Mouse (Mus musculus): ENCODE results near the gene Zwilch.
"Not testable (repeated sequence)": the region's sequence is repeated elsewhere in the genome, so short reads cannot be mapped to it uniquely, and the experiment has no call there.

The Zwilch gene

DNA sequence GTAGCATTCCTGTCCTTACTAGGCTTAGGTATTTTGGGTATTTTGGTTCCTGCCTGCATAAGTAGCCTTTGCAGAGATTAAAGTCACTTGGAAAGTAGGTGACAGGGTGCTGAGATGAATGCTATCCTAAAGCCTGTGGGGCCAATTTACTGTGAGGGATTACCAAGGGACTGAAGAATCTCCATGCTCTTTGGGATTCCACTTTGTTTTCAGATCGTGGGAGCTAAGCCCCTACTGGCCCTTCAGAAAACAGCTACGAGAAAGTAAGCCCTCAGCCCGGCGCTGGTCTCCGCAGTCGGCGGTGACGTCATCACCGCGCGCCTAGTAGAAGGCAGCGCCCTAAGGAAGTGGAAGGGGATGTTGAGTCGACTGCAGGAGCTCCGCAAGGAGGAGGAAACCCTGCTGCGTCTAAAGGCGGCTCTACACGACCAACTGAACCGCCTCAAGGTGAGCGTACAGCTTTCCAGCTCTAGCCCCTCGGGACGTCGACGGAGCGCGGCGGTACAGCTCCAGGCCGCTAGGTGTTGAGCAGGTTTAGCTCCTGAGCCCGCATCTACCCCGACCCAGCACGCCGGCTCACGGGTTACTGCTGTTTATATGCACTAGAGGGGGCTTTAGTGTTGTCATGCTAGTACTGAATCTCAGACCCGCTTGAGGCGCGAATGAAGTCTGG, 6.2 kb upstream of the Zwilch start, which contains the start of gene Snapc5:
TSS of gene Snapc5 (plus strand) at position 301 of the 673 bp plus-strand sequence.
- peak; percentile 86 to 87 for DNase-seq (ENCODE audit: low spot score in 2 of 2)

DNA sequence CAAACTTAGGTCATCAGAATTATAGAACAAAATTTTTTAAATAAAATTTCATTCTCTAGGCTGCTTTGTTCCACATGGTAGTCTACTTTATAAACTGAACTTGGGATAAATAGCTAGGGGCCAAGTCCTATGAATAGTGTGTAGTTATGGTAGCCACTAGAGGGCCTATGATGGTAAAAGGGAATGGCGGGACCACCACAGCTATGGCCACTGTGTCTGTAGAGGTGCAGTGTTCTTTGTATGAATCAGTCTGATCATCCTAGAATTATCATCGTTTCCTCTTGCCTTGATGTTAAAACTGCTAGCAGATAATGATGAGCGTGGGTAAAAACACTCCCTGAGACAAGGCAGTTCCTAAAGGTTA, 5.7 kb upstream of the Zwilch start:
- no peak for DNase-seq (ENCODE audit: low spot score in 2 of 2)

DNA sequence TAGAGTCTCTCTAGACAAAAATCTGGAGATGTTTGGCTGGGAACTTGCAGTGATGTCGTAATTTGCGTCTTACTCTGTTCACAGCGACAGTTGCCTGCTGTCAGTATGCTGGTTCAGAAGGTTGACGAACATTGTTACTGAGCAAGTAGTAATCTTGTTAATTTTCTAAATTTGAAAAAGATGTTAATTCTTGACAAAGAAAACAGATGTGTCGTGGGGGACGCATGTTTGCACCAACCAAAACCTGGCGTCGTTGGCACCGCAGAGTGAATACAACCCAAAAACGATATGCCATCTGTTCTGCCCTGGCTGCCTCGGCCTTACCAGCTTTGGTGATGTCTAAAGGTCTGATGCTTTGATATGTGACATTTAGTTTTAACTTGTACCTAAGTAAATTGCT, 2.5 kb upstream of the Zwilch start:
- no peak for DNase-seq (ENCODE audit: low spot score in 2 of 2)

DNA sequence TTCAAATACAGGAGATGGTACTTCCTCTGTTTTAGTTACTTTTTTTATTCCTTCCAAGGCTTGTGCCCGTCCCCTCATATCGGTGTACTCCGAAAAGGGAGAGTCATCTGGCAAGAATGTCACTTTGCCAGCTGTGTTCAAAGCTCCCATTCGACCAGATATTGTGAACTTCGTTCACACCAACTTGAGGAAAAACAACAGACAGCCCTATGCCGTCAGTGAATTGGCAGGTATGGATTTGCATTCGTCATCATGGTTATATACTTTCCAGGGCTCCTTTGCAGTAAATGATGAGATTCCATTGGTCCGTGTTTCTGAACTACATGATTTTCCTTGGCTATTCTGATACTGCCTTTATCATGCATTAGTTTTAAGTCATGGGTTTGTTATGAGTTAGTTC, 1.9 kb upstream of the Zwilch start:
- no peak for DNase-seq (ENCODE audit: low spot score in 2 of 2)

DNA sequence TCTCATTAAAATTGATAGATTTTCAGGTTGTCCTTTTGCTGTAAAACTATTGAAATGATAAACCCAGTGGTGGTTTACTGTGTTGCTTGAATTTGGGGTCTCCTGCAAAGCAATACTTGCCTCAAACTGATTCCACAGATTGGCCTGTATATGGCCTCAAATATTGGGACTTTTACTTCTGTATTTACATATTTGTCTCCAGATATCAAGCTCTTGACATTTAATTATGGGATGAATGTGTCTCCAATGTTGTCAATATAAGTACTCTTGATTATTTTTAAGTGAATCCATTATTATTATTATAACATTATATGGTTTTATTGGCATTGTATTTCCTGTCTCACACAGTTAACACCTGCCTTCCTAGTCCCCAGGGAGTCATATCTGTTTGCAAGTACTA, 1.4 kb upstream of the Zwilch start:
- no peak for DNase-seq (ENCODE audit: low spot score in 2 of 2)

DNA sequence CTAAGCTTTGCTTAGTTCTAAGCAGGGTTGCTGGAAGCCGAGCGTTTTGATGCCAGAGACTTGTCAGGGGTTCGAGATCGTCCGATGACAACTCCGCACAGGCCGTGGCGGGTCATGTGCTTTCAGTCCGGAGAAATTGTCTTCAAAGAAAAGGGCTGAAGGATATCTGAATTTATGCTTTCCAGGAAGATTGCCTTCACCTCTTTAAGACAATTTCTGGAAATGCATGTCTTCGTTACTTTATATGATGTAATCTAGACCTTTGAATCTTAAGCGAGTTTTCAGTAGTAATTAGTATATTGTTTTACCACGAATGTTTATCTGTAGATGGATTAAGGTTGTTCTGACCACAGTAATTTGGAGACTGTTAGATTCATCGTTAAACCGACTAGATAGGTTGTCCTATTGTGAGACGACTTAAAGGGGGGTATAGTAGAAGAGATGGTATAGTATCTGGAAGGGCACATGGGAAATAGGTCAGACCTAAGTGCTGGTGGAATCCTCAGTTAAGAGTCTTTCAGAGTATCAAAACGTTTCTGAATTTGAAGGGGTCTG, 839 bp upstream of the Zwilch start:
- DNase-seq (ENCODE audit: low spot score in 2 of 2) = no peak

DNA sequence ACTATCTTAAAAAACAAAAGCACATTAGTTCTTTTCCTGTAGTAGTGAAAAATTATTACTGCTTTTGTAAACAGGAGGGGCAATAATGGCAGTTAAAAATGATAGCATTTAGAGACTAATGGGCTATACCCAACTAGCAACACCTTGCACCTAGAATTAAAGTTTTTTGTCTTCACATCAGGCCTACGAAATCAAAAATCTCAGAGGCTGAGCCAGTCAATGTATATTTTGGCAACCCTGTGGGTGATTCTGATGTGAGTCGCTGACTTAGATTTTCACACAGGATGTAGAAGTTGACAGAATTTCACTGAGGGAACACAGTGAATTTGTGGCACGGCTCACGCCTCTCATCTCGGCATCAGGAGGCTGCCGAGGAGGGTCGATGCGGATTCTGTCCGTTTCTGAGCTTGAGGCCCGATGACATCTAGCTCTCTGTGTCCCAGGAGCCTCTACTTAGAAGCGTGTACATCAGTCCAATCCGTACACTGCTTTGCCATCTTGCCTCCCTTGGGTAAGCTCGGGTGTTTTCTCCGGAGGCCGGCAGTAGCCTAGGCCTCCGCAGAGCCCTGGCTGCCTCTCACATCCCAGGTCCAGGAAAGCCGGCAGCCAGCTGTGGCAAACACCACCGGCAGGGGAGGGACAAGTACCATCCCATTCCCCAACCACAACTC, 624 bp downstream of the Zwilch start:
- DNase-seq (ENCODE audit: low spot score in 2 of 2) = no peak

DNA sequence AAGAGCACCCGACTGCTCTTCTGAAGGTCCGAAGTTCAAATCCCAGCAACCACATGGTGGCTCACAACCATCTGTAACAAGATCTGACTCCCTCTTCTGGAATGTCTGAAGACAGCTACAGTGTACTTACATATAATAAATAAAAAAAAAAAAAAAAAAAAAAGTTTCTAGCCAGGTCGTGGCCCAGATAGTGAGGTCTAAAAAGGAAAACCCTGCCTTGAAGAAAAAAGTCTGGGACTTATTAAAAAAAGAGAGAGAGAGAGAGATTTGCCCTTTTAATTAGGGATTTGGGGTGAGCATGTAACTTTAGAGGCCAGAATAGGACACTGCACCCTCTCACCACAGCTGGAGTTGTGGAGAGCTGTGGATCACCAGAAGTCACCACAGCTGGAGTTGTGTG, 2.9 kb downstream of the Zwilch start:
- not testable (repeated sequence) for DNase-seq (ENCODE audit: low spot score in 2 of 2)

DNA sequence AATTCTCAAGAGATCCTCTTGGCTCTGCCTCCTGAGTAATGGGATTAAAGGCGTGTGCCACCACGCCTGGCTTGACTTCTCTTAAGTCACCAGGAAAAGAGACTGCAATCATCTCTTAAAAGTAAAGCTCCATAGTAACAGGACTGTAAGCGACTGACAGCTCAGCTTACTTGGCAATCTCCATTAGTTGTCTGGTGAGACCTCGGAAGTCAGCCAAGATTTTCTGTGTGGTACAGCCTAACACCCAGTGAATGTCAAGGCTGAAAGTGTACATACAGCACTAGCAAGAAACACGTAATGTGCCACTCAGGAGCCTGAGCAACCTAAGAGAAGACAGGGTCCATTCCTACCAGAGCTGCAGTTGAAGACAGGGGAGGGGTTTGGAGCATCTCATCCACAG, 12.4 kb downstream of the Zwilch start:
- no peak for DNase-seq (ENCODE audit: low spot score in 2 of 2)

DNA sequence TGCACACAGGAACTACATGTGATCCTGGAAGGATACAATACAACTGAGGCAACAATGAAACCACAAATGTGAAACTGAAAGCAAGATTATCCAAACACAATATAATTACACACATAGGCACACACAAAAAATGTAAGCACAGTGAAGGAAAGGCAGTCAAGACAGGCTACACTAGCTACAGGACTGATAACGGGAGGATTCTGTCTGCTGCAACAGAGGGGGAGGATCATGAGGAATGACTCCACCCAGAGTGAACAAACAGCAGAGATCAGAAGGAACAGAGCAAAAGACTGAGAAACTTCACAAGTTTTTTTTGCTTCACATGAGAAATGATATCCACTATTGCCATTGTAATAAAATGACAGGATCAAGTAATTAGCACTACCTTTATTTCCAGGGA, 16.3 kb downstream of the Zwilch start:
- no peak for DNase-seq (ENCODE audit: low spot score in 2 of 2)

DNA sequence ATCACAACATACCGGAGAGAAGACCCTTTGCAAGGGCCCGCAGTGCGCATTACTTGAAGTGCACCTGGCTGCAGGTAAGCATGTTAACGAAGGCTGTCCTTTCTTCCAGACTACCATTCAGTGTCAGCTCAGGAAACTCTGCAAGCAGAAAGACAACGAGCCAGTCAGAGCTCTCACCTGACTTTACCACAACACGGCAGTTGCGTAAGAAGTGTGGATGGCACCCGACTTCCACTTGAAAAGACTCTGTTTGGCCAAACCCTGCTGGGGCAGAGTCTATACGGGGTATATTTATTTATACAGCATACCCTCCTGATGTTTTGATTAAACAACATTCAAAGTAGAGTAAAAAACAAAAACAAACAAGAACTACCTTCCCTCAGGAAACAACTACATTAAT, 33.0 kb downstream of the Zwilch start:
- no peak for DNase-seq (ENCODE audit: low spot score in 2 of 2)

DNA sequence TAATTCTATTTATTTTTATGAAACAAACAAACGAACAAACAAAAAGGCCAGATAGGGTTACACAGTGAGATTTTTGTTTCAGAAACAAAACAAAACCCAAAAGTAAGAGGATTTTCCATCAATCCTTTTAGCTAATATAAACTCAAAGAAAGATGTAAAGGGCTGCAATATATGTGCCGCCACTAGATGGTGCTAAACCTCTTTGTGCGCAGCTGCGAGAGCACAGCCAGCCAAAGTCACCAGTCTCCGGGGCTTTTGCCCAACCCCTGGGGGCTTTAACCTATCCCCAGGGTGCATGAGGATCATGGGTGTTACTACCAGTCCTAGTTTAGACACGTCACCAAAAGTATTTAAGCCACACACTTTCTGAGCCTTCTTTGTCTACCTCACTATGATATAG, 34.0 kb downstream of the Zwilch start:
- peak in 1 of 2 experiments; percentile 9 for DNase-seq (ENCODE audit: low spot score in 2 of 2)

DNA sequence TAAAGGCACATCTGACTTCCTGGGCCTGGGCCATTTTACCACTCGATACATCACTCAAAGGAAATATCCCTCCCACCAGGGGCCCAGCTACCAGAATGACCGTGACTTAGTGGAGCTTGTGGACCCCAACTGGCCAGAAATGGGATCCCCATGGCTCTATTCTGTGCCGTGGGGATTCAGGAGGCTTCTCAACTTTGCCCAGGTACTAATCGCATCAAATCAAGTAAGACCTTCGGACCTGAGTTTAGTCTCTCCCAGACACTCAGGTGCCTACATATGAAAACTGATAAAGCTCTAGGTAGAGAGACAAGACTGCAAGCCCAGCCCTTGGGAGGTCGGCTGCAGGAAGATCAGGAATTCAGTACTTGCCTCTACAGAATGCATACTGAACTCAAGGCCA, 41.3 kb downstream of the Zwilch start:
- DNase-seq (ENCODE audit: low spot score in 2 of 2) = no peak

DNA sequence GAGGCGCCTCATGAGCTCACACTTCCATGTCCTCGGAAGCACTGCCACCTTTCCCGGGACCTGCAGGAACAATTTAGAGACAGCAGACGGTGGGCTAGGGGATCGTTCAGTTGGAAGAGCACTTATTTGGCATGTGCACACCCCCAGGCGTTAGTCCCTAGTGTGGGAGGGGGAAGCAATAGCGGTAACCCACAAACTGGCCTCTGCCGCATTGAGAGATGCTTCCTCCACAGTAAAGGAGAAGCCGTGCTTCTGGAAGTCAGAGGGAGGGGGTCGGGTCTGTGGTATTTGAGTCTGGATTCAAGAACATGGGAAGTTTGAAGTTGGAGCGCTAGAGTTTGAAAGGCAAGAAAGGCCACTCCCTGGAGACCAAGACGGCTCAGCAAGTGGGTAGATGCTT, 46.8 kb downstream of the Zwilch start:
- DNase-seq (ENCODE audit: low spot score in 2 of 2) = no peak

DNA sequence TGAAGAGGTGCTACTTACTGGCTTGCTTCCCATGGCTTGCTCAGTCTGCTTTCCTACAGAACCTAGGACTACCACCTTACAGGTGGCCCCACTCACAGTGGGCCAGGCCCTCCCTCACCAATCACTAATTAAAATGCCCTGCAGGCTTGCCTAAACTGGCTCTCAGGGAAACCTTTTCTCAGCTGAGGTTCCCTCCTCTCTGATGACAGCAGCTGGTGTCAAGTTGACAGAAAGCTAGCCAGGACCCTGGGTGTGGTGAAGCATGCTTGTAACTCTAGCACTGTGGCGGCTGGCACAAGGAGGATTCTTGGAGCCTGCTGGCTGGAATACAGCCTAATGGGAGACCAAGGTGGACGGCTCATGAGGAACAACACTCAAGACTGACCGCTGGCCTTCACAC, 47.6 kb downstream of the Zwilch start:
- no peak for DNase-seq (ENCODE audit: low spot score in 2 of 2)

DNA sequence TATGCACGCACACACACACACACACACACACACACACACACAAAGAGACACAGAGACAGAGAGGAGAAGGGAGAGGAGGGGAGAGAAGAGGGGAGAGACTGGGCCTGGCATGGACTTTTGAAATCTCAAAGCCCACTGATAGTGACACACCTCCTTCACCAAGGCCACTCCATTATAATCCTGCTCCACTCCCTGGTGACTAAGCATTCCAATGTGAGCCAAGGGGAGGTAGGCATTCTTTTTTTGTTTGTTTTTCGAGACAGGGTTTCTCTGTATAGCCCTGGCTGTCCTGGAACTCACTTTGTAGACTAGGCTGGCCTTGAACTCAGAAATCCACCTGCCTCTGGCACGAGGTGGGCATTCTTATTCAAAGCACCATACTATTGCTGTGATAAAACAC, 48.1 kb downstream of the Zwilch start:
- not testable (repeated sequence) for DNase-seq (ENCODE audit: low spot score in 2 of 2)

DNA sequence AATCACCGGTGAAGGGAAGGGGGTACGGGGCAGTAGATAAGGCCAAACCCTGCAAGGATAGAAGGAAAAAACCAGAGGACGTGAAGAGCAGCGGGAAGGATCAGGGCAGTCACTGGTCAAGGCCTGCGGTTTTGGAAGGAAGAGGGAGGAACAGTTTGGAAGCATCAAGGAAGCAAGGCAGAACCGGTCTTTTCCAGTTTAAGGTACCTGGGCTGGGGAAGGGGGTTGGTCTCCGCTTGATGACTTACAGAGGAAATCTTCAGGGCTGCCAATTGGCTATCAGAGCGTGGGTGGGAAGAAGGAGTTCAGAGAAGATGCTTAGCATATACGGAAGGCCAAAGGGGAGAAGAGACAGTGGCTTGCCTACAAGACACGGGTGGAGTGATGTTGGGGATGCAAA, 50.3 kb downstream of the Zwilch start:
- no peak for DNase-seq (ENCODE audit: low spot score in 2 of 2)

DNA sequence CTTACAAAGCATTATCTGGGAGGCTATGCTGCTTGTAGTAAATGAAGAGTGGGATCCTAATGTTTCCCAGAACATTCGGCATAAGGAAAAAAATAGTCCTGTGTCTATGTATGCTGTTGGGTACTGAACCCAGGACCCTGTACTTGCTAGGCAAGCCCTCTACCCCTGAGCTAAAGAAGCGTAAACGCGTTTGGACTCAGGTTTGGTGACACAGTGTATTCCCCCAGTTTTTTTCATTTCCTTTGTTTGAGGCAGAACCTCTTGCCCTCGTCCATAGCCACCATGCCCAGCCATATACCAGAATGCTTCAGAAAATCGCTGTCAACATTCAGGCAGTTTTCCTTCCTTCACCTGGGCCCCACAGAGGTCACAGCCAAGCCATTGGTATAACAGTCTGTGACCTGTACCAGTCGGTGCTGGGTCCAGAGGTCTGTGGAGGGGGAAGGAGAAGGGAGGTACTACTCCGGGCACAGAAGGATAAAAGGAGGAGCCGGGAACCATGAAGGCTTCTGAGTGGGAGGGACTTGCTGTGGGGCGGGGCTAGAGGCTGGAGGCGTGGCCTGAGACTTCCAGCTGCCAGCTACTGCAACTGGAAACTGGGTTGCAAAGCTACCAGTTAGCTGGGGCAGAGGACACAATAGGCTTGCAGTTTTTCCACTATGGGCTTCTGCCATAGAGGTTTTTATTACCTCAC, 52.2 kb downstream of the Zwilch start:
- DNase-seq (ENCODE audit: low spot score in 2 of 2) = no peak

DNA sequence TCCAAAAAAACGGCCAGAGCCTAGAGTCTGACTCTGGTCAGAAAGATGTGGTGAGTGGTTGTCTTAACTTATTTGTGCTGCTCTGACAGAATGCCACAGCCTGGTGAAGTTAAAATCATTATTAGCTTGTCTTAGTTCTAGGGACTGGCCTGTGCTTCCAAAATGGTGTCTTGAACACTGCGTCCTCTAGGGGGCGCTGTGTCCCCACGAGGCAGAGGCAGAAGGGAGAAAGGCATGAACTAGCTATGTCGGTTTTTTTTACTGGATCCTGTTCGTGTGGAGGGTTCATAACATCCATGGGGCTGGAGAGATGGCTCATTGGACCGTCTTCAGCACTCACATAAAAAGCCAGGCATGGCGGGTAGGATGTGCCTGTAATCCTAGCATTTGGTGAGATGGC, 53.0 kb downstream of the Zwilch start:
- DNase-seq (ENCODE audit: low spot score in 2 of 2) = no peak

DNA sequence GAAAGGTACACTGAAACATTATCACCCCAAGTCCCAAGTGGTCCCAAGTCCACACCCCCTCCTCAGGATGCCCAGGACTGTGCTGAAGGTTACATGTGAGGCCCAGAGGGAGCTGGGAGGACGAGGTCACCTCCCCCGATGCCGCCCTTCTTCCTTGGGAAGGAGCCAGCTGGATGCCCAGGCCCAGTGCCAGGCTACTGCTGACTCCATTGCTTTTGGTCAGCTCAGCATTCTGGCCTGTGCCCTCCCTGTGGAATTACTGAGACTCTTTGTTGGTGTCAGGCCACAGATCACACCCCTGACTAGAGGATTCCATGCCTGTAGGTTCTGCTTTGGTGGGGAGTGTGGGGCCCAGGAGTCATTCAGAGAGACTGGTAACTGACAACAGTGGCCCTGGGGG, 56.0 kb downstream of the Zwilch start, which contains the start of gene Lctl:
TSS of gene Lctl (plus strand) at position 272 of the 400 bp plus-strand sequence.
- DNase-seq (ENCODE audit: low spot score in 2 of 2) = no peak

DNA sequence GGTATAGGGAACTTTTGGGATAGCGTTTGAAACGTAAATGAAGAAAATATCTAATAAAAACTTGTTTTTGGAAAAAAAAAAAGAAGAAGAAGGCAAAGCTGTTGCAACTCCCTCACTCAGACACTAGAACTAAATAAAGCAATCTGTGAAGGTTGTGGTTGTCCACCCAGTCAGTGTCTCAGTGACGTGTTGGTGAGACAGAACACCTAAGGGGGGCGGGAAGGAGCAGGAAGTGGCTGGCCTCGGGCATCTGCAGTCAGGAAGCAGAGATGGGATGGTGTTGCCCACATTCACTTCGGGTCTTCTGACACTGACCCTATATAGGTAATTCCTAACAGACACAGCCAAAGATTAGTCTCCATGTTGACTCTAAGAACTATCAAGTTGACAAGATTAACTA, 57.1 kb downstream of the Zwilch start:
- no peak for DNase-seq (ENCODE audit: low spot score in 2 of 2)

DNA sequence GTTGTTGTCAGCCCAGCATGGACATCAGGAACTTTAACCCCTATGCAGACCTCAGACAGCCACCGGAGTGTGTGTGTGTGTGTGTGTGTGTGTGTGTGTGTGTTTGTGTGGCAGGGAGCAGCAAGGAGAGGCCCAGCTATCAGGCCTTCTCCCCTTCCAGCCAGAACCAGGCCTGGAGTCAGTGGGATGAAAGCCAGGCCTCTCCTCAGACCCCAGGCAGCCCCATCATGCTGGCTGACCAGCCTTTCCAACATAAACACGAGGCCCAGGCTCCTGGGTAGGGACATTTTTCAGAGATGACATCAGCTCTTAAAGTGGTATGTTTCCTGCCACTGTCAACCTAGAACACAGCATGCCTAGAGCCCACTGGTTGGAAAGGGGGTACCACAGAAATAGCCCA, 58.3 kb downstream of the Zwilch start:
- DNase-seq (ENCODE audit: low spot score in 2 of 2) = no peak

DNA sequence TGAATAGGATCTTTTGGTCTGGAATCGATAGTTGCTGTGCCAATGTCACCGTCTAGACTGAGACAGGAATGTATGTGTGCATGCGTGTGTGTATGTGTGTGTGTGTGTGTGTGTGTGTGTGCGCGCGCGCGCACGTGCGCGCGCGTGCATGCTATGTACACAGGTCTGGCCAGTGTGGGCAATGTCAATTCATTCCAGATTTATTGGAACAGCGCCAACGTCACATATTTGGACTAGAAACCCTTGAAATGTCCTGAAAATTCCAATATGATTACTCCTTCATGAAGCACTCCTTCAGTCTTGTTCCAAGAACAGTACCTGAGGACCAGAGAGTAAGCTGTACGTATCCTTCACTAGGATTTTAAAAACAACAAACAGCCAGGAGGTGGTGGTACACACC, 62.4 kb downstream of the Zwilch start:
- DNase-seq (ENCODE audit: low spot score in 2 of 2) = no peak
